Mouse (Mus musculus): ENCODE measurements at regions not wholly inside any gene's neighbourhood (a gene's known extent, or its start where the extent isn't known, plus 50 kb on each side); places are given as distances from the start of the nearest gene placed in this dataset.

GRCm38 (mm10) chr2:159755541-159756011 lies 578.4 kb downstream of the Gm826 start:
- Histone ChIP-seq H3K27me3 (ENCODE audit: control insufficient read depth in 1 of 2, insufficient read depth in 2 of 2, low read length in 2 of 2) (no peaks in the 10 kb centered on the region), H3K9me3 (replicated peaks; ENCODE audit: insufficient read depth, low read length) (no peaks in the 10 kb centered on the region), H3K4me3 (ENCODE audit: control insufficient read depth in 1 of 2, insufficient read depth in 1 of 2, low read depth in 2 of 2, low read length in 2 of 2) (no peak overlapping the region), H3K79me2 (ENCODE audit: control insufficient read depth, insufficient read depth, low read length, poor library complexity) (no peaks in the 10 kb centered on the region), H3K9ac (ENCODE audit: control insufficient read depth, low read depth, low read length, poor library complexity, severe bottlenecking) (no peak overlapping the region), H3K36me3 (ENCODE audit: control insufficient read depth in 1 of 2, insufficient read depth in 2 of 2, low read length in 2 of 2) (no peaks in the 10 kb centered on the region), H3K4me1 (ENCODE audit: control insufficient read depth in 1 of 2, insufficient read depth in 2 of 2, low read length in 2 of 2) (no peaks in the 10 kb centered on the region), H3K27ac (ENCODE audit: control insufficient read depth, low read depth, low read length) (no peak overlapping the region)
- no peak for DNase-seq (ENCODE audit: low read depth, low spot score)
- no peak for TF ChIP-seq RAD21 (IDR thresholded peaks at IDR 0.05; ENCODE audit: low read depth, low read length)
- TF ChIP-seq UBTF (IDR thresholded peaks at IDR 0.05; ENCODE audit: borderline replicate concordance, insufficient read depth, low read depth, low read length), result no peak
- no peak for TF ChIP-seq GABPA (IDR thresholded peaks at IDR 0.05; ENCODE audit: low read depth, low read length)
- TF ChIP-seq TAL1 (IDR thresholded peaks at IDR 0.05; ENCODE audit: low read length), result no peak
- no peak for TF ChIP-seq MAZ (IDR thresholded peaks at IDR 0.05; ENCODE audit: low read depth, low read length)
- TF ChIP-seq ZKSCAN1 (IDR thresholded peaks at IDR 0.05; ENCODE audit: low read depth, low read length), result no peak
- no peak for TF ChIP-seq MYC (IDR thresholded peaks at IDR 0.05; ENCODE audit: low read depth, low read length)
- no peak for TF ChIP-seq MXI1 (IDR thresholded peaks at IDR 0.05; ENCODE audit: low read depth, low read length)
- TF ChIP-seq RCOR1 (IDR thresholded peaks at IDR 0.05; ENCODE audit: low read depth, low read length), result no peak
- no peak for TF ChIP-seq MAX (IDR thresholded peaks at IDR 0.05; ENCODE audit: low read length)
- no peak for TF ChIP-seq POLR2AphosphoS2 (IDR thresholded peaks at IDR 0.05; ENCODE audit: low read length)
- TF ChIP-seq CHD1 (IDR thresholded peaks at IDR 0.05; ENCODE audit: low read depth, low read length), result no peak
- TF ChIP-seq USF1 (IDR thresholded peaks at IDR 0.05; ENCODE audit: low read depth, low read length), result no peak
- TF ChIP-seq HCFC1 (IDR thresholded peaks at IDR 0.05; ENCODE audit: low read depth, low read length), result no peak
- no peak for TF ChIP-seq EP300 (IDR thresholded peaks at IDR 0.05; ENCODE audit: low read depth in 1 of 2, low read length in 2 of 2)
- TF ChIP-seq NRF1 (IDR thresholded peaks at IDR 0.05; ENCODE audit: insufficient read depth, low read depth, low read length, poor library complexity, severe bottlenecking), result no peak
- no peak for TF ChIP-seq USF2 (IDR thresholded peaks at IDR 0.05; ENCODE audit: borderline replicate concordance in 1 of 2, insufficient read depth in 1 of 2, low read depth in 1 of 2, low read length in 2 of 2)

- Histone ChIP-seq H3K79me2 (ENCODE audit: control insufficient read depth, insufficient read depth, low read length, poor library complexity) (no peaks in the 10 kb centered on the region), H3K27ac (ENCODE audit: control insufficient read depth, low read depth, low read length) (no peak overlapping the region), H3K36me3 (ENCODE audit: control insufficient read depth in 1 of 2, insufficient read depth in 2 of 2, low read length in 2 of 2) (no peaks in the 10 kb centered on the region), H3K9ac (ENCODE audit: control insufficient read depth, low read depth, low read length, poor library complexity, severe bottlenecking) (no peak overlapping the region), H3K4me1 (ENCODE audit: control insufficient read depth in 1 of 2, insufficient read depth in 2 of 2, low read length in 2 of 2) (no peaks in the 10 kb centered on the region), H3K27me3 (ENCODE audit: control insufficient read depth in 1 of 2, insufficient read depth in 2 of 2, low read length in 2 of 2) (no peaks in the 10 kb centered on the region), H3K9me3 (replicated peaks; ENCODE audit: insufficient read depth, low read length) (no peaks in the 10 kb centered on the region), H3K4me3 (ENCODE audit: control insufficient read depth in 1 of 2, insufficient read depth in 1 of 2, low read depth in 2 of 2, low read length in 2 of 2) (no peak overlapping the region)
- DNase-seq (ENCODE audit: low read depth, low spot score), result no peak
- TF ChIP-seq POLR2AphosphoS5 (IDR thresholded peaks at IDR 0.05; ENCODE audit: borderline replicate concordance, low read depth, low read length), result no peak
- no peak for TF ChIP-seq ELF1 (IDR thresholded peaks at IDR 0.05; ENCODE audit: low read depth, low read length)
- no peak for TF ChIP-seq GATA1 (IDR thresholded peaks at IDR 0.05; ENCODE audit: low read depth, low read length)
- no peak for TF ChIP-seq SIN3A (IDR thresholded peaks at IDR 0.05; ENCODE audit: low read length)
- TF ChIP-seq GABPA (IDR thresholded peaks at IDR 0.05; ENCODE audit: low read depth, low read length), result no peak
- no peak for TF ChIP-seq USF2 (IDR thresholded peaks at IDR 0.05; ENCODE audit: borderline replicate concordance in 1 of 2, insufficient read depth in 1 of 2, low read depth in 1 of 2, low read length in 2 of 2)
- no peak for TF ChIP-seq CTCF (IDR thresholded peaks at IDR 0.05 in 2 of 3, conservative IDR thresholded peaks at IDR 0.05 in 1 of 3; ENCODE audit: control insufficient read depth in 1 of 3, insufficient read depth in 1 of 3, low read depth in 2 of 3, low read length in 3 of 3, poor library complexity in 1 of 3, severe bottlenecking in 1 of 3)
- no peak for TF ChIP-seq ZC3H11A (IDR thresholded peaks at IDR 0.05; ENCODE audit: low read depth, low read length)
- TF ChIP-seq SMC3 (IDR thresholded peaks at IDR 0.05; ENCODE audit: low read depth, low read length), result no peak
- no peak for TF ChIP-seq JUND (IDR thresholded peaks at IDR 0.05; ENCODE audit: low read depth, low read length)
- TF ChIP-seq KAT2A (conservative IDR thresholded peaks at IDR 0.05; ENCODE audit: low read depth, low read length), result no peak
- TF ChIP-seq NRF1 (IDR thresholded peaks at IDR 0.05; ENCODE audit: insufficient read depth, low read depth, low read length, poor library complexity, severe bottlenecking), result no peak
- no peak for TF ChIP-seq NELFE (IDR thresholded peaks at IDR 0.05; ENCODE audit: low read depth, low read length)
- TF ChIP-seq BHLHE40 (IDR thresholded peaks at IDR 0.05; ENCODE audit: borderline replicate concordance, low read depth, low read length), result no peak
- TF ChIP-seq ZNF384 (IDR thresholded peaks at IDR 0.05; ENCODE audit: low read depth, low read length), result no peak
- TF ChIP-seq RAD21 (IDR thresholded peaks at IDR 0.05; ENCODE audit: low read depth, low read length), result no peak
Observed at GRCm38 (mm10) chr2:159760806-159761205, 573.2 kb downstream of the Gm826 start.
